Mouse (Mus musculus) layer of hippocampus, adult 2 months (tissue): ENCODE data around the gene Myl3. TPM values are rescaled to one million over a fixed set of nuclear protein-coding genes. Genes with fewer than 3 reads are reported as not detected.

ENCODE experiments used
- DNase-seq, 2 experiments: peaks; one replicate each; pipeline ENCODE4 v3.0.0; 2022; ENCODE audit warnings: low spot score in 2 of 2
- H3K27ac ChIP-seq: fragments of 200-600 bp; 2 replicates; pipeline ENCODE4 v1.8.1; 2022
- H3K4me3 ChIP-seq: fragments of 200-600 bp; 2 replicates; pipeline ENCODE4 v1.8.1; 2022; ENCODE audit warnings: mild to moderate bottlenecking
- CTCF ChIP-seq: fragments of 200-600 bp; conservative IDR thresholded peaks from 2 replicates; pipeline ENCODE4 v1.8.1; 2022; ENCODE audit warnings: antibody characterized with exemption, mild to moderate bottlenecking, moderate library complexity
- total RNA-seq, 2 experiments: library from RNA; stranded (reverse); gene quantifications; 2 replicates each; pipeline ENCODE4 v1.2.3; 2021

Myl3 gene
- total RNA-seq, 2 experiments from 2014 or later: not detected

GRCm38 (mm10) chr9:110757816-110758215 lies 16.2 kb downstream of the Myl3 start:
- Histone ChIP-seq H3K27ac (no peak overlapping the region), H3K4me3 (no peak overlapping the region)
- DNase-seq: no peak
- TF ChIP-seq CTCF: no peak

- Histone ChIP-seq H3K27ac (peak overlapping the region; percentile 18; the same call in 1 of the 2 replicates), H3K4me3 (no peak overlapping the region)
- peak; percentile 37 to 53 for DNase-seq
- TF ChIP-seq CTCF: no peak
These were observed 16.9 kb downstream of the Myl3 start for GRCm38 (mm10) chr9:110758605-110759004.

- TF ChIP-seq CTCF: peak; percentile 77
- H3K27ac ChIP-seq: peak overlapping the region; percentile 18; the same call in 1 of the 2 replicates
- peak in 1 of 2 experiments; percentile 47 for DNase-seq
- H3K4me3 ChIP-seq: no peak overlapping the region
These were observed 17.6 kb downstream of the Myl3 start for GRCm38 (mm10) chr9:110759265-110759664.

GRCm38 (mm10) chr9:110760886-110761285 lies 19.2 kb downstream of the Myl3 start:
- TF ChIP-seq CTCF: no peak
- no peak for DNase-seq
- H3K27ac ChIP-seq: no peak overlapping the region
- H3K4me3 ChIP-seq: no peak overlapping the region

GRCm38 (mm10) chr9:110762763-110763162 lies 21.1 kb downstream of the Myl3 start:
- DNase-seq: no peak
- Histone ChIP-seq H3K27ac (no peak overlapping the region), H3K4me3 (no peak overlapping the region)
- TF ChIP-seq CTCF: no peak

- no peak for DNase-seq
- no peak for TF ChIP-seq CTCF
- no peak overlapping the region for H3K27ac ChIP-seq
- no peak overlapping the region for H3K4me3 ChIP-seq
These were observed 21.7 kb downstream of the Myl3 start for GRCm38 (mm10) chr9:110763405-110763804.

DNA sequence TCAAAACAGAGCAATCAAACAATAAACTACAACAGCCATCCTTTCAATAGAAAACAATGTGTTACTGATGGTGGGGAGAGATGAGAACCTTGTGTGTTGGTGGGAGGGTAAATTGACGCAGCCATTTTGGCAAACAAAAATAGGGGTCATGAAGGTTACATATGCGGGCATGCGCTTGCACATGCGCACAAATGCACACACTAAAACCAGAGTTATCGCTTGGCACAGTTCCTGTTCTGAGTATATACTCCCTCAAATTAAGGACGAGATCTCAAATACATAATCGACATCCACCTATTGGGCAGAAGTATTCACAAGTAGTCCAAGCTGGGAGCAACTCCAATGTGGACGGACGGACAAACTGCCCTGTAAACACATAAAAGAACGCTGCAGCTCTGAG lies 30.7 kb downstream of the Myl3 start:
- no peak for DNase-seq
- H3K4me3 ChIP-seq: no peak overlapping the region
- TF ChIP-seq CTCF: no peak
- no peak overlapping the region for H3K27ac ChIP-seq

DNA sequence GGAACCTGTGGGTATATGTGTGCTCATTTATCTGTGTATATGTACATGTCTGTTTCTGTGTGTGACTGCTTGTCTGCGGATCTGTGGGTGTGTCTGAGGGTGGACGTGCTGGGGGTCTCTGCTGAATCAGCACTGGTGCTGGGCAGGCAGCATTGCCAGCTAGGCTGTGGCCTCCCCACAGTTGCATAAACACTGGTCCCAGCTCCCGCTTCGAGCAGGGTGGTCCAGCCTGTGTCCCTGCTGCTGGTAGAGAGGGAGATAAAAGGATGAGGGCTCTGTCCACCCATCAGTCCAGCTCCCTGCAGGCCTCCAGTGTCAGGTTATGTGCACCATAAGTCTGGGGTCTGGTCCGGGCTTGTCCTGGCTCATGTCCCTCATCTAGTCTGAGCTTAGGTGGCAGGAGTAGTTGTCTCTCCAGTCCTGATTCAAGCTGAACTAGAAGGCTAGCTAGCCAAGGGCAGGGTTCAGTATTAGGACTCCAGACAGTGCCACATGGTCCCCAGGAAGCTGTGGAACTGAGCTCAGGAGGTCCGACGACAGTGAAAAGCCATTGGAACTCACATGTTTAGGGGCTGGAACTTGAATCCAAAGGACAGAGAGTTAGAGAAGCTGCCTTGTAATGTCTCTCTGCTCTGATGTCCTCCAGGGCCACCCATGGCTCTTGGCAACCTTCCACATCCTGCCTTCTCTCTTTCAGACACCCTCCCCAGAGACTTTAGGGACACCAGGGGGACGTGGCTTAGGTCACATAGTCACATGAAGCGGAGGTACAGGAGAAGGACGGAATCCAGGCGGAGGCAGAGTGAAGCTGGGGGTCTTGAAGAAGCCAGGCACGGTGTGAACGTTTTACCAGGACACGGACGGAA lies 33.0 kb downstream of the Myl3 start:
- DNase-seq: no peak
- no peak overlapping the region for H3K4me3 ChIP-seq
- H3K27ac ChIP-seq: no peak overlapping the region
- no peak for TF ChIP-seq CTCF

- Histone ChIP-seq H3K27ac (no peak overlapping the region), H3K4me3 (no peak overlapping the region)
- DNase-seq: no peak
- no peak for TF ChIP-seq CTCF
These were observed 33.8 kb downstream of the Myl3 start for GRCm38 (mm10) chr9:110775269-110776022.

- H3K4me3 ChIP-seq: no peak overlapping the region
- H3K27ac ChIP-seq: no peak overlapping the region
- TF ChIP-seq CTCF: no peak
- no peak for DNase-seq
These were observed 36.4 kb downstream of the Myl3 start for GRCm38 (mm10) chr9:110778100-110778499.

- no peak for DNase-seq
- peak; percentile 18; the same call in 1 of the 2 replicates for TF ChIP-seq CTCF
- no peak overlapping the region for H3K27ac ChIP-seq
- H3K4me3 ChIP-seq: no peak overlapping the region
These were observed 36.9 kb downstream of the Myl3 start for GRCm38 (mm10) chr9:110778559-110778958.

DNA sequence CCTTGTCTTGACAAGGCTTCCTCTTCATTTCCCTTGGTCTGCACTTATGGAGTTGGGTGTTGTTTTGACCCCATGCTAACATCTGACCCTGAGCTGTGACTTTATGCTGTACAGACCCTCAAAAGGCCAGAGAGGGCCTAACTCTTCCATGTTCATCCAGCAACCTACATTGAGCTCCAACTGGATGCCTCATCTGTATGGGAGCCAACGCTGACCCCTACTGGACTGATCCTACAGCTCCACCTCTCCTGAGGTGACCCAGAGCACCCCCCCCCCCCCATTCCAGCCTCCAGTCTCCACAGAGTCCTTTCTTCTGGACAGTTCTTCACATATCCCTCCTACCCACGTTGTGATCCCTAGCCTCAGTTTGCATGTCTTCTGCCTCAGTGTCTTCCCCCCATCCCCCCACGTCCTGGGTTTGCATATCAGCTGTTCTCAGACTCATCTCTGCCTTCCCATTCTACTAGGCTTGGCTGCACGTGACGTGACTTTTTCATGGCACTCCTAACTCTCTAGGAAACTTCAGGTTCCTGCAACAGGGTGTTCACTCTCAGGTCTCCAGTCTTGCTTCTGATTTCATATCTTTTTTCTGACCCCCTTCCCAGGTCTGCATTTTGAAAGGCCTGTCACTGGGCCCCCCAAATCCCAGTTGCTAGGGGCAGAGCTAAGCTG lies 37.7 kb downstream of the Myl3 start:
- no peak for DNase-seq
- no peak overlapping the region for H3K4me3 ChIP-seq
- peak; percentile 45 for TF ChIP-seq CTCF
- no peak overlapping the region for H3K27ac ChIP-seq

DNA sequence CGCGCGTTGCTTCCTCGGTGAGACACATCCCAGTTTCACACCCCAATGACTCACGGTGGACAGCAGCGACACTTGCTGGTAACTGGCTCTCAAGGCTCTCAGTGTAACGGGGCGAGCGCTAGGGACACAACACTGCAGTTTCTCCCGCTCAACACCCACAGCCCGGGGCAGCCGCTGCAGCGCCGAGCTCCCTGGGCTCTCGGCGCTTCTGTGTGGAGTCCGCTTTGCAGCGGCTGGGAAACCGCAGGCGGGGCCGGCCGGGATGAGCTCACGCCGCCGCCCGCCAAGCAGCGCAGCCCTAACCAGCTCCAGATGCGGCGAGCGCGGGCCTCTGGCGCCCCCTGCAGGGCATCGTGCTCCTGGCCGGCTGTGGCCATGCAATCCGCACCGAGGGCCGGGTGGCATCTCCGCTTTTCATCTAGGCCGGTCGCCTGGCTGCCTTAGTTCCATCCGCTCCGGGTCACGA lies 39.6 kb downstream of the Myl3 start:
- Histone ChIP-seq H3K4me3 (peak overlapping the region; percentile 63), H3K27ac (peak overlapping the region; percentile 74)
- DNase-seq: peak; percentile 89 to 95
- peak; percentile 91 for TF ChIP-seq CTCF
